Mouse (Mus musculus): ENCODE measurements at regions not wholly inside any gene's neighbourhood (a gene's known extent, or its start where the extent isn't known, plus 50 kb on each side); places are given as distances from the start of the nearest gene placed in this dataset.

DNA sequence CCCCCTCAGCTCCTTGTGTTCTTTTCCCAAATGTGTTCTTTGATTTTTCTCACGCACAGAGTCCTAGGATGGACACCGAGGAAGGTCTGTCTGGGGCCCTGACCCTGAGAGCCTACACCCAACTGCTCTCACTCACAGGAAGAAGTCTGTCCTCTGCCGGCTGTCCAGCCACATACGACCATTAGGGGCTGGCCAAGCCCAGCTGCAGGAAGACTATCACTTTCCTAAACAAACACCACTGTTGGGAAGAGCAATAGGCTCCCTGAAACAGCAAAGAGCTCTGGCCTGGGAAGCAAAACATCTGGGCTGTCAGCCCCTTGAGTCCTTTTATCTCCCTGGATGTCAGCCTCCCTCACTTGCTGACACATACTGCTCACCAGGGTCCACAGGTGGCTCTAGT, 224.8 kb upstream of the Far2 start:
- no peak for DNase-seq (ENCODE audit: low read depth, low spot score)

DNA sequence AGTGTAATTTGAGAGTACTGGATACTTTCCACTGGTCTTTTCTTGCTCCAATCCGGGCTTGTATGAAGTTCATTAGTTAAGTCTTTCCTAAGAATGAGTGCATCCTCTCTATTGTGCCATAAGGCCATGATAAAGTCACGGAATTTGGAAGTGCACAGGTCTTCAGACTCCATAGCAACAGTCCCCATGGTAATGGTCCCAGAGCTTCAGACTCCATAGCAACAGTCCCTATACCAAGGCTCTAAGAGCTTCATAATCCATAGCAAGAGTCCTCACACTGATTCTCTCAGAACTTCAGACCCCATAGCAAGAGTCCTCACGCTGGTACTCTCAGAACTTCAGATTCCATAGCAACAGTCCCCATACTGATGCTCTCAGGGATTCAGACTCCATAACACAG, 214.5 kb upstream of the Far2 start:
- peak; percentile 4 for DNase-seq (ENCODE audit: low read depth, low spot score)

DNA sequence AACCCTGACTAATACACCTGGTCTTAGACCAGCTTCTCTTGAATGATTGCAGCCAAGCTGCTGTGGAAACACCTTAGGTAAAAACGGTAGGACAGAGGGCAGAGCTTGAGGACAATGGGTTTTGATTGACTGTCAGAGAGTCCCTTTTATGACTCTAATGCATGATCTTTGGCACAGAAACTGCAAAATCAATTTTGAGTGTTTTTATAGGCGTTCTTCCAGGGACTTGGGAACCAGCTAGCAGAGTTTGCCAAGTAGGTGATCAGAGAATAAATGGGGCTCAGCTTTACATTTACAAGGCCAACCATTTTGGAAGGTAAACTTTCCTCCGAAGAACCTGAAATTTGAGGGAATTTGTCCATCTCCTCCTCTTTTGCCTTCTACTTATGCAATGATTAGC, 213.6 kb upstream of the Far2 start:
- no peak for DNase-seq (ENCODE audit: low read depth, low spot score)

DNA sequence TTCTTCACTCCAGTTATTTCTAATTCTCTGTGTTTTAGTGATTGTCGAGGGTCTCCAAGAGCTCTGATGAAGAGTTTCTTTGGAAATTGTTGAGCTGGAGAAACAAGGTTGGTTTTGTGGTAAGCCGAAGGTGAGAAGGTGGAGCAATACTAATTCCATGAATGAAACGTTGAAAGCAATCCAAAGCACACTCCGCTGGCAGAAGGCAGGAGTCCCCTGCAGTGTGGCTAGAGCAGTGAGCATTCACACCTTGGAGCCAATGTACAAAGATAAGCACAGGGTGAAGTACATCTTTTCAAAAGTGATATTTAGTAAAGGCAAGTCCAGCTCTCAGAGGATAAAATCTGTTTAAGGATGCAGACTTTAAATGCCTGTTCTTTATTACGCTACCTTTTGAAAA, 208.2 kb upstream of the Far2 start:
- DNase-seq (ENCODE audit: low read depth, low spot score), result no peak

DNA sequence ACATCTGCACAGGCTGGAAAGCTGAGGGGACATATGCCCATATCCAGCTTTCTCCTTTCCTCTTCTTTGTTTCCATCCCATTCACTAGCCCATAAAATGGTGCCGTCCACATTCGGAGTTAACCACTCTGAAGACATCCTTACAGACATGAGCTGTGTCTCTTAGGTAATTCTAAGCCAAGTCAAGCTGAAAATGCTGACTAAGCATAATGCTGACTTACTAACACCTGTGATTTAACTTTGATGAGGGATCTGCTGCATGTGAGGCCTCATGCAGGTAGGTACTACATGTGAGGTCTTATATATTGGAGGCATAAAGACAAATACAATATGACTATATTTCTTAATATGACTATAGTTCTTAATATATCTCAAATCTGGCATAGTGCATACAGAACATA, 197.1 kb upstream of the Far2 start:
- DNase-seq (ENCODE audit: low read depth, low spot score), result no peak

DNA sequence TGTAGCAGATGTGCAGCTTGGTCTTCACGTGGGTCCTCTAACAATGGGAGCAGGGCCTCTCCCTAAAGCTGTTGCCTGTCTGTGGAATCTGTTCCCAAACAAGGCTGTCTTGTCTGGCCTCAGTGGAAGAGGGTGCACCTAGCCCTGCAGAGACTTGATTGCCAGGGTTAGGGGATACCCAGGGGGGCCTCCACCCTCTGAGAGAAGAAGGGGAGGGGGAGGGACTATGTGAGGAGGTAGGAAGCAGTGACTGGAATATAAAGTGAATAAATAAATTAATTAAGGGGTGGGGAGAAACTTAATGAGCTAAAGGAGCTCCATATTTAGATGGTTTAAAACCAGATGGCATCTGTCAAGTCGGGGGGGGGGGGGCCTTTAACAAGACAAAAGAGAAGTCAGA, 185.9 kb upstream of the Far2 start:
- DNase-seq (ENCODE audit: low read depth, low spot score), result no peak

DNA sequence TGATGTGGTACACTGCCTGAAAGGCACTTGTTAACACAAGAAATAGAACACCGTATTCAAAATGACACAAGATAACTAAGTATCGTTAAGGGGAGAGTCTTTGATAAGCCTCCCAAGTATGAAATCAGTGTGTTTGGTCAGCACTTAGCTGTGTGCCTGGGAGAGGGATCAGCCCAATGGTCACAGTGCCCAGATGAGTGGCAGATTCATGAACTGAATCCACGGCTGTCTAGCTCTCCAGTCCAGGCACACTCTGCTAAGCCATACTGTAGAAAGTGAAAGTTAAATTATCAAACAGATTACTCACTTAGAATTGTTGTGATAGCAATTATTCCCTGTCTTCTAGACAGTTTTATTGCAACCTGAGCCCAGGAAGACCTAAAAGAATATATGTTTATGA, 176.0 kb upstream of the Far2 start:
- DNase-seq (ENCODE audit: low read depth, low spot score), result no peak

DNA sequence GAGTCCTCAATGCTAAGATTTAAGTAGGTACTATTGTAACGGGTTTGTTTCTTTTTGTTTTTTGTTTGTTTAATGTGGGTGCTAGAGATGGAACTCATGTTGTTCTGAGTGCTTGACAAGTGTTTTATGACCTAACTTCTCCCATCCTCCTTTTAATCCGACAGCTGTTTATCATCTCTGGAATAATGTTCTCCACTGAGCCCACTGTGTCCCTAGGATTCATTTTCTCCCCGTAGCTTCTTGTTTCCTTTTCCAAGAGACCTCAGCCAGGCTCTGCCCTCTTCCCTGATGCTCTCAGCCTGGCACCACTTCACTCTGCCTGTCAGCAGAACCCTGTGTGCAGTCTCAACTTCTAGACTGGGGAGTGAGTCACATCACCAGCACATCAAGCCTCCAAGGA, 173.9 kb upstream of the Far2 start:
- no peak for DNase-seq (ENCODE audit: low read depth, low spot score)

DNA sequence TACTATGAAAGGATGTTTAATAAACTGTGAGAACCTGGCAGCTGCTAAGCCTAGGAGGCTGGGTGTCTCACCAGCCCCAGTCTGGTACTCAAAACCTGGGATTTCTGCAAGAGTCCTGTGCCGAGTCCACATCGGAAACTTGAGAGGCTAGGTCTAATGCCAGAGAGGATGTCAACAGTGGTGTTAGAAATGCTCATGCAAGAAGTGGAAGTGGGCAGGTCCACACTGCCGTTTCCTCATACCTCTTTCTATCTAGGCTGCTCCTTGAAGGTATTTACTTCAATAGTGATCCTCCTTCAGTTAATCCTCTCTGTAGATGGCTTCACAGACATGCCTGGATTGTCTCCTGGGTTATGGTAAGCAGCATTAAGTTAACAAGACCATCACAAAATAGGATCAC, 168.6 kb upstream of the Far2 start:
- DNase-seq (ENCODE audit: low read depth, low spot score), result no peak

DNA sequence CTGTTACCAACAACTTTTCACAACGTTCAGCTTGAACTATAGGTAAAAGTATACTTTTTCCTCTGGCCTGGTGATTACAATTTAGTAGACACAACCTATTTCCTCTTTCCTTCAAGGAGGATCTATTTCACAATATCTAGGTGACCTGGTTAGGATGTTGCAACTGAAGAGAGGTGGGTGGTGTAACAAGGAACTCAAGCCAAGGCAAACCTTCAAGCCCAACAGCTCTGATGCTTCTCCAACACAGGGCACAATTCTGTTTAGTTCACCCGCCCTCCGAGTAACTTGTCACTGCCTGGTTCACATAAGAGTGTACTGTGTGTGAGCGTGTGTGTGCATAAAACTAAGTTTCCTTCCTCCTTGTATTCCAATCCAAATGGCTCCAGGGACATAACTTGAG, 161.2 kb upstream of the Far2 start:
- DNase-seq (ENCODE audit: low read depth, low spot score), result no peak

DNA sequence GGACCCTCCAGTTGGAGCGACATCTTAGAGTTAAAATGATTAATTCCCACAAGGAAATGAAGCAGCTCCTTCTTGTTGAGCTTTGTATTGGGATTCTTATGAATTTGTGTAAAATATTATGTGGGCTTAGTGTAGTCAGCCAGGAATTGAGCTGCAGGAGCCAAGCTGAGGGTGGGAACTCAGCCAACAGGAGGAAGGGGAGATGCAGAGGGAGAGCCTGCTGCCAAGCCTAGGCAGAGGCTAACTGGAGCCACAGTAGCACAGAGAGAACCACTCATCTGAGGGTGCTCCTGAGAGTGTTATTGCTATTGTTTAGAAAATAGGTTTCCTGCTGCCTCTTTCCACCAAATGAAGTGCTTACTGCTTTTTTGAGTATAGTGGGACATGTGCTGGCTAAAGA, 127.4 kb upstream of the Far2 start:
- no peak for DNase-seq (ENCODE audit: low read depth, low spot score)

DNA sequence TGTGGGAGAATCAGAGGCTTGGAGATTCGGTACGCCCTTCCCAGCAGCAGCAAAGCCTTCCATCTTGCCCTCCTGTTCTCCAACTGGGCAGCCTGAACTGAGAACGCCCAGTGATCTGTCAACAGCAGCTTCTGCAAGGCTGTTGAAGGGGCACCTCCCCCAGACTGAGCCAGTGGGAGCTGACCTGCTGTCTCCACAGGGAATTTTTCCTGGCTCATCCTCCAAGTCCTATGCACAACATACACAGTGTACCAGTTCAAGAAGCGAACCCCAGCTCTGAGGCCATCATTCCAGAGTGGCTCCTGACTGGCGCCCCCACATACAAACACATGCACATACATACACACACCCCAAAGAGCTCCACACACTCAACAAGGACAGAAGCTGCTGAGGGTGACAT, 126.0 kb upstream of the Far2 start:
- no peak for DNase-seq (ENCODE audit: low read depth, low spot score)

DNA sequence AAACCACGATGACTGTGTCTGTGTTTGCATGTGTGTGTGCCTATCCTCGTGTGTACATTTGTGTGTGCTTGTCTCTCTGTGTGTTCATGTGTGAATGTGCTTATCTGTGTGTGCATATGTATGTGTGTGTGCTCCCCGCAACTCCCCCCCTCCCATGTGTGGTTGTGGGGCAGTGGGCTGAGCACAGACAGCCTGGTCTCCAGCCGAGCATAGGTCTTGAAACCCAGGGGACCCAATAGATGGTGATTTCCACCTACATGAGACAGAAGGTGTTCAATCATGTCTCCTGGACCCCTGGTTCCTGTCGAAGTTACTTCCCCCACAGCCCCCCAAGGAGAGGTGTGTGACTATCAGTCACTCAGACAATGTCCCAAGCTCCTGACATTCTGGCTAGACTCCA, 124.6 kb upstream of the Far2 start:
- DNase-seq (ENCODE audit: low read depth, low spot score), result no peak

DNA sequence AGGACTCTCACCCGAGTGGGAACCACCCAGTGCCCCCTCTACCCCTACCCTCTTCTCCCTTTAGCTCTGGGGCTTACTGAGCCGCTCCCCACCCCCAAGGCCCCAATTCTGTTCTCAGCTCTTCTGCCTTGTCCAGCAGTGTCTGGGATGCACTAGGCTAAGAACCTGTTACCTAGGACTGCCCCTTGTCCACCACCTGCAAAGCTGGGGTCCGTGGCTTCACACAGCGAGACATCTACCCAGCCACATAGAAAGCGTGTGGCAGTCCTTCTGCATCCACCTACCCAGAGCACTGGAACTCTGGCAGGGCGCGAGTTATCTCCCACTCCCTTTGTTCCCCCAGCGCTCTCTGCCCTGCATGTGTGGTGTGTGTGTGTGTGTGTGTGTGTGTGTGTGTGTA, 123.8 kb upstream of the Far2 start:
- DNase-seq (ENCODE audit: low read depth, low spot score), result no peak

DNA sequence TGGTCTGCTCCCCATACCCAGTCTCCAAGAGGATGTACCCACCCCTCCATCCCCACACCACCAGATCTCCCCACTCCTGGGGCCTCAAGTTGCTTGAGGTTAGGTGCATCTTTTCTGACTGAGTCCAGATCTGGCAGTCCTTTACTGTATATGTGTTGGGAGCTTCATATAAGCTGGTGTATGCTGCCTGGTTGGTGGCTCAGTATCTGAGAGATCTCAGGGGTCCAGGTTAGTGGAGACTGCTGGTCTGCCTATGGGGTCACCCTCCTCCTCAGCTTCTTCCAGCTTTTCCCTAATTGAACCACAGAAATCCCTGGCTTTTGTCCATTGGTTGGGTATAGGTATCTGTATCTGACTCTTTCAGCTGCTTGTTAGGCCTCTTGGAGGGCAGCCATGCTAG, 118.1 kb upstream of the Far2 start:
- no peak for DNase-seq (ENCODE audit: low read depth, low spot score)

DNA sequence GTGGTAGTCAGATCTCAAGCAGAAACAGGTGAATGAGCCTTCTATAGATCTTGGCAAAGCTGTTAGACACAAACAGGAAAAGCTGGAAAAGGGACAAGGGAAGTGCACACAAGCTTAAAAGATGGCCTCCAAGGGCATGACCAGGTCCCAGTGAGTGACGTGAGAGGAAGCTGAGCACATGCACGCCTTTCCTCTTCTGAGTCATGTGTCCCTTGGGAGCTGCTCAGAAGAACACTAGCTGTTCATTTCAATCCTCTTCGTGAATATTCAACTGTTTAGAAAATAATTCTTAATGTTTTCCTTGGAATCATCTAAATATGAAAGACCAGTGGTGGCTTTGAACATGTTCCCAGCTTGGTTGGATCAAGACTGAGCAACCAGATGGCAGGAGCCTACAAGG, 103.0 kb upstream of the Far2 start:
- no peak for DNase-seq (ENCODE audit: low read depth, low spot score)

DNA sequence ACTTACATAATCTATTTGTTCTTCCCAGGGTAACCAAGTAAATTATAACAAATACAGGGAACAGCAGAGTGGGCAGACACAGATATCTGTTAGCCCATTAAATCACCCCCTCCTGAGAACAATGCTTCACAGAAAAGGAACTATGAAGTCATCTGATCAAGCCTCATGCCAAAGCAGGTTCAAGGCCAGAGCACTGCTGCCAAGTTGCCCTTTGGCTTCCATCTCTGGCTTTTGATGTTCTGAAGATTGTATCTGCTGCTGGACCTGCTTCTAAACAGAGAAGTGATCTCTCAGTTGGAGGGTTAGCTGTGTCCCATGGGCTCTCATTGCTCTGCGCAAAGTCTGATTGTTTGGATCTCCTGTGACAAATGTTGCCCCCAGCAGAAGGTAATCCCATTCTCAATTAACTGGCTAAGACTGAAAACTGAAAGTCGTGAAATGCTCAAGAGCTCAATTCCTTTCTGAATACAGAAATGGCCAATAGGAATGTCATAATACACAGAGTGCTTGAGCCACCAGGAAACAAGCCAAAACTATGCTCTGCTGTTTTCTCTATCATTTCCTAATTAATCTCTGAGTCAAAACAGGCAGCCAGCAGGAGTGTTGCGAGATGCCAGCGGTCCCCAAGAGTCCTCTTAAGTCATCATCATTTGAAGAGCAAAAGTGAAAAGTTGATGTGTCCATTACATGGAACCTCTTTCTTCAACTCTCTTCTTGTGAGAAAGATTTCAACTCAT, 102.0 kb upstream of the Far2 start:
- no peak for DNase-seq (ENCODE audit: low read depth, low spot score)

DNA sequence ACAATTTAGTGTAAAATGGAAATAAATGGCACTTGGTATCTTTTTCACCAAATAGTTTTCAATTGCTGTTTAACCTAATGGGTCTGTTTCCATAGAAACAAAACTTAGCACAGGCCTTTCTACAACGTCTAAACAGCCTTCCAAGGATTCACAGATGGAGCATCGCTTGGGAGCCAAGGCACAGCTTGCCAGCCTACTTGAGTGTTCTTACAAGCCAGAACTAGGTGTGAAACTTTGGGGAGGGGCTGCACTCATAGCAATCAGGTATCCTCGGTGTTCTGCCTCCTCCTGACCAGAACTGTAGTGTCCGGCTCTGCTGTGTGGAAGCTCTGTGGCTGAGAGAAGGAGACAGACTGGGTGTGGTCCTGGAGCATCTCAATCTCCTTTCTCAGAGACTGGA, 99.1 kb upstream of the Far2 start:
- DNase-seq (ENCODE audit: low read depth, low spot score), result no peak

DNA sequence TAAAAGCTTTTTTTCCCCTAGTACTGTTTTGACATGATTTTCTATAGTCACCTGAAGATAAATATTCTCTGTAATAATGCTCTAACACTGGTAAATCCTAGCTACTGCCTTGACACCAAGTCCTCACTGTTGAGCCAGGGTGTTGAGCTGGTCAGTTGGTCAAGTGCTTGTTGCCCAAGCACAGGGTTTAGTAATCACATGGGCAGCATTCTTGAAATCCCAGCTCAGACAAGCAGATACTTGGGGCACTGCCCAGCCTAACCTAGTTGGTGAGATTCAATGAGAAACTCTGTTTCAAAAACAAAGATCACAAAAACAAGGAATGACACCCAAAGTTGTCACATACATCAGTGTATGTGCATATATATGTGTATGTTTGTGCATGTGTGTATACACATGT, 95.4 kb upstream of the Far2 start:
- no peak for DNase-seq (ENCODE audit: low read depth, low spot score)

DNA sequence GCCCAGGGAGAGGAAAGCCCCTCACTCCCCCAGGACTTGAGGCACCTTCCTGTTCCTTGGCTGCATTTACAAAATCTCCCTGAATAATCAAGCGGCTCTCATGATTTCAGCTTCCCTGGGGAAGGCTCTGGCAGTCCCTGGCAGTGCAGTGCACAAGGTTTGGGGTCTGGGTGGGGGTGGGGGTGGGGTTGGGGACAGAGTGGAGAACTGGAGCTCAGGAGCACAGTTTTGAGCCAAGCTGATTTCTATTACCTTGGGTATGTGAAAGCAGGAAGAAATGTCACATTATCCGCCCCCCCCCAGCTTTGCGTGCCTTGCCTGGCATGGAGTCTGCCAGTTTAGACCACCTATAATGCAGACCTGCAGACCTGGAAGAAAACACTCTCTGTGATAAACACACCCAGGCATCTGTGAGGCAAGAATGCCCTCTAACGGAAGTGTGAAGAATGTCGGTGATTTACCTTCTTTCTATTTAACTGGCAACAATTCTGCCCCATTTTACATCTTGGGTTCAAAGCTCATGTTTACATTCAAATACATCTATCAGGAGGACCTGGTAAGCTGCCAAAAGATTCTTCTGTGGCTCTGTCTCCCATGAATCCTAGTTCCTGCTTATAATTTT, 93.9 kb upstream of the Far2 start:
- DNase-seq (ENCODE audit: low read depth, low spot score), result no peak

DNA sequence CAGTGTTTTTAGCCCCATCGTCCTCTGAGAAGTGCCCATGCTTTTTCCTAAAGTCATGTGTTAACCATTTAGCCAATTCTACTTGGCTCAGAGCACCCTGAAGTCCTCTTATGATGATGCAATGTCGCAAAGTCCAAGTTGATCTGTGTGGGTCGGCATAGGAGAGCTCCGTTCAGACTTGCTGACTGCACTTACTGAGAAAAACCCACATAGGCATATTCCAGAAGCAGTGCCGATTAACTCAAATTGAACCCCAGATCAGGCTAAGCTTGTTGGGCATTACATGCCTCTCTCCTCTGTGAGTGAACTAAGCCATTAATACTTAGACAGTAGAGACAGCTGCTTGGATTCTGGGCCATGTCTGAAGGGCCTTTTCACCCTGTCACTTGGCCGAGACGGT, 93.3 kb upstream of the Far2 start:
- DNase-seq (ENCODE audit: low read depth, low spot score), result no peak

DNA sequence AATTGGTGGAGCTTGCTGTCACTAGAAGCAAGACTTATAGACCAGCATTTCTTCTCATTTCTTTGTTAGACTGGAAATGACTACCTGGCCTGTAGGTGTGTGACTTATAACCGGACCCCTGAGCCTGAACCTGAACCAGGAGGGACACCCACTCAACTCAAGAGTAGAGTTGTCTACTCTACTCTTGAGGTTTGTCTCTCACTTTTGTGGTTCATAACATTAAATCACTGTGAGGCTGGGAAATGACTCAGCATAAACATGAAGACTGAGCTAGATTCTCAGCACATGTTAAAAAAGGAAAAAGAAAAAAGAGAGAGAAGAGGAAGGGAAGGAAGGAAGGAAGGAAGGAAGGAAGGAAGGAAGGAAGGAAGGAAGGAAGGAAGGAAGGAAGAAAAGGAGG, 92.8 kb upstream of the Far2 start:
- no peak for DNase-seq (ENCODE audit: low read depth, low spot score)

DNA sequence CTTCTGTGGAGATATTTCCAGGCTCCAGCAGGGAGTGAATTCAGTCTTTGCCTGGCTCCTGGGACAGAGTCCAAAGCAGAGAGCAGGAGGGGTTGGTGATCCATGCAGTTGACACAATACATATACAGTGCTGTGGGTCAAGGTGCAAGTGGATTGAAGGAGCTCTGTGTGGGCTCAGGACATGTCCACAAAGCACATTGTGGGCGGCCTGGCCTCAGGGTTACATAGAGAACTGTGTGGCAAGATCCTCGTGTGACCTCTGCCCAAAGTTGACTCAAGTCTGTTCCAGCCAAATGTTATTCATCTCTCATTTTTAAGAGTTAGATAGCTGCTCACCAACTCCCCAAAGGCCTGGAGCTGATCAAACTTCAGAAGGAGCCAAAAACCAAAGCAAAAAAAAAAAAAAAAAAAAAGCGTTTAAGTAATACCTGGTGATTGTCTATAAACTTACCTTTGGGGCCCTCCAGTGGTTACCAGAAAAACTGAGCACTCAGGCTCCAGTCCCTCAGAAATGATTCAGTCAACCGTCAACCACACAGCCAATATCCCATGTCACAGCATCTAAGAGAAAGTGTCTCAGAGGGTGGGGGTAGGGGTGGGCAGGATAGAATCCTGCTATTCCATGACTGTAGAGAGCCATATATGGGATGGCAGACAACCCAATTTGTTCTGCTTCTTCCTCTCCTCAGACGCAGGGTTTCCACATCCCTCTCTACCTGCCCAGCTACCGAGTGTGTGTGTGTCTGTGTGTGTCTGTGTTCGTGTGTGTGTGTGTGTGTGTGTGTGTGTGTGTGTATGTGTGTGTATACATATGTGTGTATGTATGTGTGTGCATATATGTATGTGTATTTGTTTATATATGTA, 91.9 kb upstream of the Far2 start:
- DNase-seq (ENCODE audit: low read depth, low spot score), result peak; percentile 17

Measured in ZHBTc4 (cell line).